Mouse (Mus musculus) forebrain, embryonic 14.5 days (tissue): Measurements from ENCODE around the gene Vmn1r81. TPM values are rescaled to one million over a fixed set of nuclear protein-coding genes. Genes with fewer than 3 reads are reported as not detected.

Source experiments
- ATAC-seq: fragments of 200-750 bp; cut with Nextera tagmentation; 2 replicates; pipeline ENCODE4 v1.8.0; 2017; ENCODE audit warnings: mild to moderate bottlenecking, moderate library complexity
- DNase-seq: peaks from one replicate; pipeline ENCODE4 v3.0.0-alpha.2; 2015; ENCODE audit warnings: low spot score
- H3K27ac ChIP-seq: fragments of 300-500 bp; sonication (generic); 2 replicates; pipeline ENCODE4 v1.5.1; 2014; ENCODE audit warnings: low read depth, mild to moderate bottlenecking, control low read depth, low read length, moderate library complexity
- H3K27me3 ChIP-seq: fragments of 300-500 bp; sonication (generic); replicated peaks from 2 replicates; pipeline ENCODE4 v1.6.1; 2014; ENCODE audit warnings: low read length, control low read depth, mixed read lengths; ENCODE audit not compliant: control insufficient read depth, insufficient read depth
- H3K36me3 ChIP-seq: fragments of 300-500 bp; sonication (generic); 2 replicates; pipeline ENCODE4 v1.6.1; 2014; ENCODE audit warnings: low read length, control low read depth; ENCODE audit not compliant: control insufficient read depth, insufficient read depth
- H3K4me1 ChIP-seq: fragments of 300-500 bp; sonication (generic); 2 replicates; pipeline ENCODE4 v1.6.1; 2014; ENCODE audit warnings: antibody characterized with exemption, low read length, control low read depth; ENCODE audit not compliant: control insufficient read depth, insufficient read depth
- H3K4me2 ChIP-seq: fragments of 300-500 bp; sonication (generic); 2 replicates; pipeline ENCODE4 v1.6.1; 2014; ENCODE audit warnings: mild to moderate bottlenecking, control low read depth, low read length
- H3K4me3 ChIP-seq: fragments of 300-500 bp; sonication (generic); 2 replicates; pipeline ENCODE4 v1.5.1; 2014; ENCODE audit warnings: low read depth, low read length, control low read depth
- H3K9ac ChIP-seq: fragments of 300-500 bp; sonication (generic); 2 replicates; pipeline ENCODE4 v1.6.1; 2014; ENCODE audit warnings: mild to moderate bottlenecking, low read length, control low read depth, moderate library complexity
- H3K9me3 ChIP-seq: fragments of 300-500 bp; sonication (generic); replicated peaks from 2 replicates; pipeline ENCODE4 v1.6.1; 2016; ENCODE audit warnings: low read length, control low read depth, mixed read lengths; ENCODE audit not compliant: control insufficient read depth
- WGBS: fragments of 180-500 bp; shearing (Covaris S2); extraction: QIAGEN DNeasy Blood & Tissue Kit; methylation state at CpG from one replicate; pipeline ENCODE4 v1.1.7; 2014; 5-methylcytosine and 5-hydroxymethylcytosine counted together
- polyA plus RNA-seq: library from polyadenylated mRNA; unstranded; fragments of >200 nt; fragmentation: Nextera tagmentation; extraction: Ambion mirVana; gene quantifications from 2 replicates; pipeline ENCODE4 v1.2.1, GENCODE M21; 2014

Vmn1r81 gene
- not detected in 2 replicates for polyA plus RNA-seq

GRCm38 (mm10) chr7:12268169-12268568 is at the start of gene Vmn1r81:
TSS of gene Vmn1r81 (minus strand) at chr7:12268269.
- Histone ChIP-seq H3K27me3 (no peaks in the 10 kb centered on the region), H3K36me3 (no peaks in the 10 kb centered on the region), H3K27ac (no peak within 1 kb of the TSS), H3K4me3 (no peak within 1 kb of the TSS), H3K9ac (no peak within 1 kb of the TSS), H3K4me1 (no peaks in the 10 kb centered on the region), H3K4me2 (no peak within 1 kb of the TSS), H3K9me3 (peaks cover 5% of the 10 kb centered on the region)
- ATAC-seq (no peak), DNase-seq (no peak)
- WGBS: 81% methylated on average over 1 of the region's 1 CpGs

- DNase-seq (no peak), ATAC-seq (no peak)
- Histone ChIP-seq H3K36me3 (no peaks in the 10 kb centered on the region), H3K4me1 (no peaks in the 10 kb centered on the region), H3K9me3 (peaks cover 3% of the 10 kb centered on the region; the same call in 1 of the 2 replicates), H3K9ac (no peak within 1 kb of the TSS), H3K4me3 (no peak within 1 kb of the TSS), H3K27ac (no peak within 1 kb of the TSS), H3K27me3 (no peaks in the 10 kb centered on the region), H3K4me2 (no peak within 1 kb of the TSS)
- 57% methylated on average over 2 of the region's 2 CpGs for WGBS
Measured at GRCm38 (mm10) chr7:12300130-12300529, 32.1 kb upstream of the Vmn1r81 start, which contains the start of gene Vmn1r82. TSS of gene Vmn1r82 (plus strand) at chr7:12300430.

GRCm38 (mm10) chr7:12204141-12204540 is 63.9 kb downstream of the Vmn1r81 start:
- 63% methylated on average over 2 of the region's 2 CpGs for WGBS
- Histone ChIP-seq H3K27ac (no peak overlapping the region), H3K9me3 (peaks cover 3% of the 10 kb centered on the region), H3K4me1 (no peaks in the 10 kb centered on the region), H3K36me3 (no peaks in the 10 kb centered on the region), H3K9ac (no peak overlapping the region), H3K27me3 (no peaks in the 10 kb centered on the region), H3K4me3 (no peak overlapping the region), H3K4me2 (no peak overlapping the region)
- DNase-seq (no peak), ATAC-seq (no peak)

Other genes with a start within 250 kb of the Vmn1r81 start
- gene Vmn1r77, start 231.5 kb downstream of the Vmn1r81 start, polyA plus RNA-seq: not detected in 2 replicates
- not detected in 2 replicates for gene Vmn1r78, start 118.0 kb downstream of the Vmn1r81 start, polyA plus RNA-seq
- not detected in 2 replicates for gene Vmn1r79, start 97.0 kb downstream of the Vmn1r81 start, polyA plus RNA-seq
- not detected in 2 replicates for gene Vmn1r80, start 79.0 kb downstream of the Vmn1r81 start, polyA plus RNA-seq
- gene Vmn1r82, start 32.2 kb upstream of the Vmn1r81 start, polyA plus RNA-seq: not detected in 2 replicates
- not detected in 2 replicates for gene Vmn1r83, start 61.2 kb upstream of the Vmn1r81 start, polyA plus RNA-seq
- not detected in 2 replicates for gene Vmn1r84, start 101.0 kb upstream of the Vmn1r81 start, polyA plus RNA-seq
- 8.4 and 11.7 TPM in 2 replicates for gene Zfp551, start 154.5 kb upstream of the Vmn1r81 start, polyA plus RNA-seq
- gene Zfp606, start 210.0 kb upstream of the Vmn1r81 start, polyA plus RNA-seq: 52.7 and 63.7 TPM in 2 replicates
- gene 2900092C05Rik, start 244.2 kb upstream of the Vmn1r81 start, polyA plus RNA-seq: not detected in 2 replicates